Mouse (Mus musculus) ES-Bruce4 (cell line): ENCODE data around the gene Emp3. TPM values are rescaled to one million over a fixed set of nuclear protein-coding genes. Genes with fewer than 3 reads are reported as not detected.
A peak's percentile ranks its signal among the peaks of the same experiment; 100 is the strongest.
"Not testable (repeated sequence)": the region's sequence is repeated elsewhere in the genome, so short reads cannot be mapped to it uniquely, and the experiment has no call there.

Source experiments
- H3K27ac ChIP-seq: 2 replicates; pipeline ENCODE4 v1.5.1; 2012; ENCODE audit warnings: low read length, inconsistent platforms; ENCODE audit not compliant: insufficient read depth
- H3K27me3 ChIP-seq: 2 replicates; pipeline ENCODE4 v1.6.1; 2012; ENCODE audit warnings: mild to moderate bottlenecking, low read length, inconsistent platforms; ENCODE audit not compliant: control insufficient read depth, poor library complexity, insufficient read depth, severe bottlenecking
- H3K36me3 ChIP-seq: 2 replicates; pipeline ENCODE4 v1.6.1; 2012; ENCODE audit warnings: inconsistent platforms, mild to moderate bottlenecking, low read length, moderate library complexity; ENCODE audit not compliant: control insufficient read depth, poor library complexity, insufficient read depth, severe bottlenecking
- H3K4me1 ChIP-seq: one replicate; pipeline ENCODE4 v1.8.1; 2011; ENCODE audit warnings: low read length; ENCODE audit not compliant: control insufficient read depth, insufficient read depth
- H3K4me3 ChIP-seq: 2 replicates; pipeline ENCODE4 v1.5.1; 2011; ENCODE audit warnings: low read depth, mild to moderate bottlenecking, low read length
- H3K9ac ChIP-seq: 2 replicates; pipeline ENCODE4 v1.6.1; 2012; ENCODE audit warnings: low read depth, mild to moderate bottlenecking, inconsistent platforms; ENCODE audit not compliant: poor library complexity, severe bottlenecking
- H3K9me3 ChIP-seq: replicated peaks from 2 replicates; pipeline ENCODE4 v1.6.1; 2012; ENCODE audit warnings: mild to moderate bottlenecking, low read length, inconsistent platforms; ENCODE audit not compliant: control insufficient read depth, poor library complexity, insufficient read depth, severe bottlenecking
- CTCF ChIP-seq: IDR thresholded peaks from one replicate; pipeline ENCODE4 v1.8.1; 2011; ENCODE audit warnings: low read depth, low read length
- EP300 ChIP-seq: IDR thresholded peaks from 2 replicates; pipeline ENCODE4 v1.6.1; 2011; ENCODE audit warnings: low read depth, low read length; ENCODE audit not compliant: insufficient read depth
- POLR2A ChIP-seq: IDR thresholded peaks from one replicate; pipeline ENCODE4 v1.8.1; 2011; ENCODE audit warnings: low read length; ENCODE audit not compliant: insufficient read depth
- polyA plus RNA-seq: library from polyadenylated mRNA; stranded (reverse); fragments of >200 nt; gene quantifications from 2 replicates; pipeline ENCODE4 v1.2.4, GENCODE M21; 2011; ENCODE audit warnings: low read depth; ENCODE audit not compliant: missing spikeins, insufficient read depth, insufficient read length

Emp3 gene
- polyA plus RNA-seq, 1 experiment, result 10.6 TPM

DNA sequence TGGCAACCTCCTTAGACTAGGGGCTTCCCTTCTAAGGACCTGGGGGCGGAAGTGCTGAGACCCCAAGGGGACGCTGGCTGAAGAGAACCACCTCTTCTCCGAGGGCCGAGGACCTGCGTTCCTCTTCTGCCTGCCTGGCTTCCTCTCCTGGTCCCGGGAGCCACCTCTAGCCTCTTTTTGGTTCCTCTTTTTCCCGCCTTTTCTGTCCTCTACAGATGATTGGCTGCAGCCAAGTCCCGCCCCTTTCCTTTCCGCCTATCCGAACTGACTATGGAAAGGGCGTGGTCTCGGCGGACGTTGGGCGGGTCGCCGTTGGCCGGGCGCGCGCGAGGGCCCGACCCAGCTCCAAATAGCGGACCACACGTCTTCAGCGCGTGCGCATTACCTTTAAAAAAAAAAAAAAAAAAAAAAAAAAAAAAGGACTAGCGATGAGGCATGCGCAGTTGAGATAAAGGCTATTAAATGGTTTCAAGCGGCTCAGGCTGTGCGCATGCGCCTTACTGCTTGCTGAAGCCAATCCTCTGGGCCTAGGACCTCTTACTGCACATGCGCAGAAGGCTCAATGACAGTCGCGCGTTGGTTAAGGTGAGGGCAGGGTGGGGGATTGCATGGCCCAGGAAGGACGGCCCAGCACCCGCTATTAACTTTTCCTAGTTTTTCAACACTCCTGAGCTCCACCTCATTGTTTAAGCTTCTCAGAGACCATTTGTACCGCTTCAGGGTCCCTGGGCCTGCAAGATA is 24.5 kb downstream of the Emp3 start, which contains the start of the genes Syngr4 and Tmem143:
TSS of gene Syngr4 (minus strand) at position 198 of the 741 bp plus-strand sequence.
TSS of gene Tmem143 (plus strand) at position 425 of the 741 bp plus-strand sequence.
- Histone ChIP-seq H3K9me3 (no peaks in the 10 kb centered on the region), H3K36me3 (no peaks in the 10 kb centered on the region), H3K4me1 (no peaks in the 10 kb centered on the region), H3K4me3 (peak within 1 kb of the TSS; percentile 86), H3K27ac (peak within 1 kb of the TSS; percentile 83), H3K27me3 (no peaks in the 10 kb centered on the region), H3K9ac (peak within 1 kb of the TSS; percentile 78)
- TF ChIP-seq EP300 (no peak), CTCF (no peak), POLR2A (peak; percentile 55)

DNA sequence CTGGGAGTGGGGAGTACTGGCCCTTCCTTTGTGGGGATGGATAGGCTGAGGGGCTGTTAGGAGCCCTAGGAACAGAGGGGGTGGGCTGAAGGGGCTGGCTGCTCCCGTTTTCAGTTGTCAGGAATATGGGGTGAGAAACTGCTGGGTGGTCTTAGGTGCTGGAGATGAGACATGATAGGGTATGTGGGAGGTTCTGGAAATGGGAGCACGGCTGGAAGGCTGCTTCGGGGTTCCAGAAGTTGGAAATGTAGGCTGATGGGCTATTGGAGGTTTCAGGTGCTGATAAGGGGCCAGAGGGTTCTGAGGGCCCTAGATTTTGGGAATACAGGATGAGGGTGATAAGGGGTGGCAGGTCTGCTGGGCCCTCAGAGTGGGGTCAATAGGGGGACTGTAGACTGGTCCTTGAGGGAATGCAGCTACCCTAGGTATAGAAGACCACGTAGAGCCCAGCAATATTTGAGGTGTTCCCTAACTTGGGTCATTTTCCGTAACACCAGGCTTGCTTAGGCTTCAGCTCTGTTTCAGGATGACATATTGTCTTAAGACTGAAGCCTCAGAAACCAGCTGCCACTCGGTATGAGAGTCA is 25.2 kb downstream of the Emp3 start:
- Histone ChIP-seq H3K27ac (no peak overlapping the region), H3K4me1 (no peaks in the 10 kb centered on the region), H3K36me3 (no peaks in the 10 kb centered on the region), H3K9me3 (no peaks in the 10 kb centered on the region), H3K27me3 (no peaks in the 10 kb centered on the region), H3K9ac (peak overlapping the region; percentile 50), H3K4me3 (peak overlapping the region; percentile 54)
- TF ChIP-seq POLR2A (no peak), EP300 (no peak), CTCF (no peak)

DNA sequence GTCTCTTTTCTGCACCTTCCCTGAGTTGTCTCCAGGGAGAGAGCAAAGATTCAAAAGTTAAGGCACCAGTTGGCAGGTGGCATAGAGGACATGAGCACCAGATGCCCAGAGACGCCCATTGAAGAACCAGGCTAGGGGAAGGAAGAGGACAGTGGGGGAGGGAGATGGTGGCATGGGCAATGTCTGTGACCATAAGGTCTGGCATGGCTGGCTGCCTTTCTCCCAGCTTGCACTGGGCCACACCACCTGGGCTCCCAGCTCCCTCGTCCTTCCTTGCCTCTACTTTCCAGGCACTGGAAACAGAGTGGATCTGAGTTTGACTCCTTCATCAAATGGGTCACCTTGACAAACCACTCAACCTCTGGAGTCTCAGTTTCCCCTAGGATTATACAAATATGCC is 28.6 kb downstream of the Emp3 start:
- no peaks in the 10 kb centered on the region for H3K36me3 ChIP-seq
- H3K27me3 ChIP-seq, result no peaks in the 10 kb centered on the region
- TF ChIP-seq EP300 (no peak), POLR2A (no peak), CTCF (no peak)
- H3K4me3 ChIP-seq, result no peak overlapping the region
- no peak overlapping the region for H3K9ac ChIP-seq
- H3K27ac ChIP-seq, result no peak overlapping the region
- no peaks in the 10 kb centered on the region for H3K4me1 ChIP-seq
- H3K9me3 ChIP-seq, result no peaks in the 10 kb centered on the region

DNA sequence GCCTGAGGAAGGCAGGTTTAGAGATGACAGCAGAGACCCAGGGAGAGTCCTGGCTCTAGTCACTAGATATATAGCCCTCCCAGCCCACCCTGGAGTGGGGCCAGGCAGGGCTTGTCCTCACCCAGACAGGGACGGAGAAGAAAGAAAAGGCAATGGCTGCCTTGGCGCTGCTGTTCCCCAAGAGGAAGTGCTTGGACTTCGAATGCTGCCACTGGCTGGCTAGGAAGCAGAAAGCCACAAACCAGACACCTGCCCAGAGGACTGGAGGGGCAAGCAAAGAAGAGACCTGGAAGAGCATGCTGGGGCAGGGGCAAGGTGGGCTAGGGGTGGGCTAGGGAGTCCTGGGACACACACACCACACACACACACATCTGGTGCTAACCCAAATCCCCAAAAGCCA is 34.0 kb downstream of the Emp3 start:
- H3K4me3 ChIP-seq, result no peak overlapping the region
- no peaks in the 10 kb centered on the region for H3K27me3 ChIP-seq
- TF ChIP-seq CTCF (no peak), POLR2A (no peak), EP300 (no peak)
- H3K9ac ChIP-seq, result no peak overlapping the region
- peaks cover 20% of the 10 kb centered on the region for H3K36me3 ChIP-seq
- no peaks in the 10 kb centered on the region for H3K9me3 ChIP-seq
- no peaks in the 10 kb centered on the region for H3K4me1 ChIP-seq
- H3K27ac ChIP-seq, result no peak overlapping the region

DNA sequence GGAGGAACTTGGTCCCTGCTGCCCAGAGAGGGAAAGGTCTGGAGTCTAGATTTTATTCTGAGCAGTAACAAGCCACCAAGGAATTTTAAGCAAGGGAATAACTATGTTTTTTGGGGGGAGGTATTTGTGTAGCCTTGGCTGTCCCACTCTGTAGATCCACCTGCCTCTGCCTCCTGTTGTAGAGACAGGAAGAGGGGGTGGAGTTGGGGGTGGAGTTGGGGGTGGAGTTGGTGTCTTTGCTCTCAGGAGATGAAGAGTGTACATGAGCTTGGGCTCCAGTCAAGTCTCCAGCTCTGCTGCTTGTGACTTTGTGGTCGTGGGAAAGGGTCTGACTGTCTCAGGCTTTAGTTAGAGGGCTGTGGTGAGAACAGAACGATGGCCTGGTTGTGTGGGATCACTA is 40.2 kb downstream of the Emp3 start:
- no peak overlapping the region for H3K4me3 ChIP-seq
- no peaks in the 10 kb centered on the region for H3K9me3 ChIP-seq
- no peak for TF ChIP-seq CTCF
- H3K27ac ChIP-seq, result no peak overlapping the region
- H3K4me1 ChIP-seq, result no peaks in the 10 kb centered on the region
- H3K9ac ChIP-seq, result no peak overlapping the region
- peaks cover 34% of the 10 kb centered on the region for H3K36me3 ChIP-seq
- no peaks in the 10 kb centered on the region for H3K27me3 ChIP-seq

DNA sequence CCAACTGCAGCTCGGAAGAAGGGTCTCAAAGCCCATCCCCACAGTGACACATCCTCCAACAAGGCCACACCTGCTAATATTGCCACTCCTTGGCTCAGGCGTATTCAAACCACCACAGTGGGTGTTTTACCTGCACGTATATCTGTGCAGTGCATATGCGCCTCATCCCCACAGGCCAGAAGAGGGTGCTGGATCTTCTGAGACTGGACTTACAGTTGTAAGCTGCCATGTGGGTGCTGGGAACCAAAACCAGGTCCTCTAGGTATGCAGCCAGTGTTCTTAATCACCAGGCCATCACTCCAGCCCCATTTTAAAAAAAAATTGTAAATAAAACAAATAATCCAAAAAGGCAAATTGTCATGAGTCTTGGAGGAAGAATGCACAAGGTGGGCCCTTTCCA is 40.7 kb downstream of the Emp3 start:
- Histone ChIP-seq H3K27ac (no peak overlapping the region), H3K27me3 (no peaks in the 10 kb centered on the region), H3K36me3 (peaks cover 38% of the 10 kb centered on the region), H3K9ac (no peak overlapping the region), H3K4me1 (no peaks in the 10 kb centered on the region), H3K4me3 (no peak overlapping the region), H3K9me3 (no peaks in the 10 kb centered on the region)
- TF ChIP-seq POLR2A, result no peak
- TF ChIP-seq CTCF, result no peak
- TF ChIP-seq EP300, result no peak

GRCm38 (mm10) chr7:45878278-45878677 is 42.9 kb downstream of the Emp3 start, which contains the start of gene Grin2d:
Gene Grin2d (minus strand): TSS chr7:45878378.
- not testable (repeated sequence) for H3K27me3 ChIP-seq, H3K4me1 ChIP-seq, H3K4me3 ChIP-seq, H3K27ac ChIP-seq, H3K9me3 ChIP-seq, H3K9ac ChIP-seq
- peaks cover 28% of the 10 kb centered on the region for H3K36me3 ChIP-seq
